Mouse (Mus musculus): ENCODE measurements around the gene Lxn.

The Lxn gene

GRCm38 (mm10) chr3:67462578-67462977 is 1.1 kb downstream of the Lxn start:
- in situ Hi-C loops (cut with MboI, MseI) = loop anchor here (10.0 kb wide), 1 partner anchor 1518 kb away; no protein-coding TSS in a partner anchor

- in situ Hi-C loops (cut with MboI, MseI) = loop anchor here (10.0 kb wide), 1 partner anchor 1517 kb away; no protein-coding TSS in a partner anchor
These were observed 1.7 kb downstream of the Lxn start for GRCm38 (mm10) chr3:67462015-67462414.

GRCm38 (mm10) chr3:67459881-67460280 is 3.8 kb downstream of the Lxn start:
- in situ Hi-C loops (cut with MboI, MseI) = loop anchor here (10.0 kb wide), 1 partner anchor 1515 kb away; no protein-coding TSS in a partner anchor

- in situ Hi-C loops (cut with MboI, MseI) = no loop called here
These were observed 13.0 kb downstream of the Lxn start for GRCm38 (mm10) chr3:67450601-67451210.

GRCm38 (mm10) chr3:67449660-67450059 is 14.1 kb downstream of the Lxn start:
- in situ Hi-C loops (cut with MboI, MseI) = no loop called here

GRCm38 (mm10) chr3:67447143-67447542 is 16.6 kb downstream of the Lxn start:
- in situ Hi-C loops (cut with MboI, MseI) = no loop called here

- in situ Hi-C loops (cut with MboI, MseI) = loop anchor here (5.0 kb wide), 1 partner anchor 143 kb away; no protein-coding TSS in a partner anchor
These were observed 29.7 kb downstream of the Lxn start for GRCm38 (mm10) chr3:67434011-67434410.

GRCm38 (mm10) chr3:67429999-67430380 is 33.7 kb downstream of the Lxn start, which contains the start of gene Gfm1:
Gene Gfm1 (plus strand): TSS chr3:67430096.
- in situ Hi-C loops (cut with MboI, MseI) = loop anchor here (5.0 kb wide), 1 partner anchor 147 kb away; no protein-coding TSS in a partner anchor

GRCm38 (mm10) chr3:67429338-67429998 is 34.3 kb downstream of the Lxn start:
- in situ Hi-C loops (cut with MboI, MseI) = no loop called here

Data from T-helper 2 cell (primary cell).